Mouse (Mus musculus) cerebellum, postnatal 25 days (tissue): ENCODE measurements around the gene E2f3.

Source experiments
- DNase-seq, 2 experiments: peaks; one replicate each; pipeline ENCODE4 v3.0.0; 2021; ENCODE audit warnings: mixed read lengths in 2 of 2

E2f3 gene

DNA sequence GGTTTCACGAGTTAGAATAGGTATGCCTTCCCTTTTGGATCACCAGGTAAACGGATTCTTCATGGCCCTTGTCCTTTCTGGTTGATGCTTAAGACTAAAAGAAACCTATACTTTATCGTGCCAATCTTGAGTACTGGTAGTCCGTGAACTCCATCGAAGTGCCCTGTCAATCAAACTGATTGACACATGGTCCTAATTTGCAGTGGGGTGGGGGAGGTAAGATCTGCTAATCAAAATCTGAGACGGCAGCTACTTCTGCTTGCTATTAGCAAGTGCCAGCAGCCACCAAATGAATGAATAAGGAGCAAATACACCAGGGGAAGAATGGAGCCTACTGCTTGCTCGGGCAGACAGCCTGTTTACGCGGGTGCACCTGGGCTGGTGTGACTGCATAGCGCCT, 72.3 kb downstream of the E2f3 start:
- no peak for DNase-seq

DNA sequence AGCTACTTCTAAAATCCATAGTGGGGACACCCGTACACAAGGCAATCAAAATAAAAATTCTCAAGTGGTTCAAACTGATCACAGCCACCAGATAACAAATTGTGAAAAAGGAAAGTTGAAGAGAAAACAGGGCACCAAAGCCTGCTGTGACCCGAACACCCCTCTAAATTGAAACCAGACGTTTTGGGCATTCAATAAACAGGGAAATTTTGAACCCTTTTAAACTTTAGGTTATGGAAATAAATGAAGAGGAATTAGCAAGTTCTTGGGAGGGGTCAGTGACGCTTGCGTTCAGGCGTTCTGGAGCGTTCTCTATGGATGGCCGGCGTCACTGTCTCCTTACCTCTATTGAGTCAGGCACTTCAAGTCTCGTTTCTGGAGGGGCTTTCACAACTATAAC, 72.8 kb downstream of the E2f3 start:
- DNase-seq = no peak

DNA sequence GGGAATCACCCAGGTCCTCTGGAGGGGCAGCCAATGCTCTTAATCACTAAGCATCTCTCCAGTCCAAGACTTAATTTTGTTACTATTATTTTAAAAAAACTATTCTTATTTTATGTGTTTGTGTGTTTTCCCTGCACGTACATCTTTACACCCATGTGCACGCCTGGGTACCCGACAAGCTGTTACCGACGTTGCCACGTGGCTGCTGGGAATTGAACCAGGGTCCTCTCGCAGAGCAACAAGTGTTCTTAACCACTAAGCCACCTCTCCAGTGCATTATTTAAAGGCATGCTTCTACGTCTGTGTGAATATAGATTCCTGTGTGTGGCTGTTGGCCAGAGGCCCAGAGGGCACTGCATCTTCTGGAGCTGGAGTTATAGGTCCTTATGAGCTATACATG, 73.6 kb downstream of the E2f3 start:
- no peak for DNase-seq

DNA sequence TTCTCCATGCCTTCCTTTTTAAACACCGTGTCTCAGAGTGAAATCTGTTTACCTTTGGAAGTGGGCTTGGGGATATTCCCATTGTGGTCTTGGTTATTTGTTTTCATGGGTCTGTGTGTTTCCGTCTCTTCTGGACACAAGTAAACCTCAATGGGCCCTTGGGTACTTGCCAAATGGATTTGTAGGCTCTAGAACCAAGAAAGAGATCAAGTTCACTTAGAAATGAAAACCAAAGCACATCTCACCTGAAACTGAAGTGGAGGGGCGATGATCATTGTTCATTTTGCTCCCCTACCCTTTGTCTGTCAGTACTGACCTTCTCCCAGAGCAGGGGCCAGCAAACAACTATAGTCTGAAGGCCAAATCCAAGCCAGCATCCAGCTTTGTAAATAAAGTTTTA, 74.7 kb downstream of the E2f3 start:
- no peak for DNase-seq

DNA sequence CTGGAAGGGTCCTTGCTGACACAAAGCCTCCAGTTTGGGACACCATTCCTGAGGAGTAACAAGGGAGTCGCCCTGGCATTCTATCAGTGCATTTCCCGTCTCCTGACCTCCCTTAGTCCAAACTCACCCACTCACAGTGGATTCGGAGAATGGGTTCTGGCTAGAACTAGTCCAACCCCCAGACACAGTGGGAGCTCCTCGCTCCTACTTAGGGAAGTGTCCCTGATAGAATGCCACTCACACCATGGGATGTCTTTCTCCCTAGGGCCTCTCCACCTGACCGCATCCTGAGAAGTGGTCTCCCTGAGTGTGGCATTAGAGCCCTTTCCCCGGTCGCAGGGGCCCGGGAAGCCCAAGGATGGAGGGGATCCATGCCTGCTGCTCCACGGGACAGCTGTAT, 77.4 kb downstream of the E2f3 start:
- DNase-seq = no peak

DNA sequence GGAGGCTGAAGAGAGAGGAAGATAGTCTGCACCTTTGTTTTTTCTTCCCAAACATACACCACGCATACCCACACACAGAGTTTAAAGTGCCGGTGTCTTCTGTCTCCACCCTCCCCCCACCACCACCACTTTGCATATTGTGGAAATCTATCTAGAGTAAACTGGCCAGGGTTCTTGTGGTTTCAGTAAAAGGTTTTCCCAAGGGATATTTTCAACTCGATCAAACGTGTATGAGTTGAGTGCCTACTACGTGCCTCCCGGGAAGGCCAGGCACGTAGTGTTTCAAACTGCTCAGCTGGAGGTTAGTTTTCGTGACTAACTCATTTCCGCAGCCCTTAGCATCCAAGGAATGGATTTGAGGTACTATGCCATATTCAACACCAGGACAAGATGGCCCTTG, 77.9 kb downstream of the E2f3 start:
- DNase-seq = no peak

DNA sequence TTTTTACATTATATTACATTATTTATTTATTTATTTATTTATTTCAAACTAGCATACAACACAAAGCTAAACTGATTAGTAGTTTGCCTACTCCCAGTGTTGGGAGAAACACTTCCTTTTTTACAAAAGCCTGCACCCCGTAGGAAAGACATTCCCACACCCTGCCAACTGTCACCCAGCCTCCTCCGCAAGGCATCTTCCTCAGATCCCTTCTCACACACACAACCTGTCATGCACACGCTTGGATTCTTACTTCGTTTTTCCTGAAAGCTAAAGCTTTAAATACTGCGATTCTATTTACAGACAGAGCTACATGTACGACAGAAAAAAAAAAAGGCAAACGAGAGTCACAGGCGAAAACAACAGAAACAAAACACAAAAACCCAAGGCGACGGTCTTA, 79.1 kb downstream of the E2f3 start:
- no peak for DNase-seq

GRCm38 (mm10) chr13:29903341-29903740, 82.5 kb downstream of the E2f3 start:
- no peak for DNase-seq

DNA sequence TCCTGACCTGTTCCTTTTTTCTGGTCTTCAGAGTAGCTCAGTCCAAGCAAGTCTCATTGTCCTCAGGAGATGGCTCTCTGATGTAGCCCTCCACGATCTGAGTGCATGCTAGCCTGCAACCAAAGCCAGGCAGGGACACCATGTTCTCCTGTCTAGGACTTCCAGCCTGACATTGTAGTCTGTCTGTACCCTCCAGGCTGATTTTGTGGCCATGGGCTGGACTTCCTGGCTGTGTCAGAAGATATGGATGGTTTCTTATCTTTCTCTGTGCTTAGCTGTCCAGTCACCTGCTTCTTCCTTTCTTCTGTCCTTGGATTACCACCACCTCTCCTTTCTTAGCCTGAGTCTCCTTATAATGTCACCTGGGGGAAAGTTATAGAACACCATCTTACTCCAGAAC, 83.2 kb downstream of the E2f3 start:
- no peak for DNase-seq

DNA sequence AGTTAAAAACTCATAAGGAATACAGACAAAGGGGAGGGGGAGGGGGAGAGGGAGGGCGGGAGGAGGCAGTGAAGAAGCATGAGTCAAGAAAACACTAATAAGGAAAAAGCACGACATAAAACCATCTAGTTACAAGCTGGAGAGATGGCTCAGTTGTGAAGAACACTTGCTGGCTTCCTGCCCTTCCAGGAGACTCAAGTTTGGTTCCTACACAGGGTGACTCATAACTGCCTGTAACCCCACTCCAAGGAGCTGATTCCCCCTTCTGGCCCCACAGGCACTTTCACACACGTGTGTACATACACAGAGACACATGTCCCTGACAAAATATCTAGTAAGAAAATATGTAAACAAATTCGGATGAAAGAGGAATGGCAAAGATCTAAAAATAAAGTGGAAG, 84.2 kb downstream of the E2f3 start:
- DNase-seq = no peak

GRCm38 (mm10) chr13:29866780-29867179, 119.1 kb downstream of the E2f3 start:
- no peak for DNase-seq

DNA sequence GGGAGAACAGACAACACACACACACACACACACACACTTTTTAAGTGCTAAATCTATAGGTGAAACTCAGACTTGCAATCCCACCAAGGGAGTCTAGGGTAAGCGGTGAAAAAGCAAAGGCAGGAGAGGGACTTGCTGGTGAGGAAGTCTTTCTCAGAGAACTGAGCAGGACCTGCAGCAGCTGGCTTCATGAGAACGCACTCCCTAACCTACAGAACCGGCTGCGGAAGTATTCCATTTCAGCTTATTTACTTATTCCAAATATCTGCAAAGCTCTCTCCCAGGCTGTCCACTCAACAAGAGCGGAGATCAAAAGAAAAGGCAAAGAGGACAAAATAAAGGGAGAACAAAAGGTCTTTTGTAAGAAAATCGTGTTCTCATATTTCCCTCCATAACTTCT, 121.5 kb downstream of the E2f3 start:
- no peak for DNase-seq

GRCm38 (mm10) chr13:29860087-29860486, 125.8 kb downstream of the E2f3 start:
- DNase-seq = no peak

DNA sequence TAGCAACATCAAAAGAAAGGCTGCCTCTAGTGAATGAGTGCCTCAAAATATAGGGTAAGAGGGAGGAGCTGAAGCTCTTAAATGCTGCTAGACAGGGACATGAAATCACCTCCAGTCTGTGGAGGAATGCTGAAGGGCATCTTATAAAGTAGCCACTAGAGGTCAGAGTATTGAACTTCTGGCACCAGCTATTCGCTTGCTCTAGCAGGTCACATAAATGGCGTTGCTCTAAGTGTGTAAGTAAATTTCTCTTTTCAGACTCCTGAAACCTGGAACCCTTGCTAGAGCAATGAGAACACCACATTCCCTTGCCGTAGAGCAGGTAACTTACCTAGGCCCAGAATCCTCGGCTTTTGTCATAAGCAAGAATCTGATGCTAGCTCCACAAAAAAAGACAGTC, 128.4 kb downstream of the E2f3 start:
- DNase-seq = peak; percentile 27 to 38
